Mouse (Mus musculus) liver, embryonic 11.5 days (tissue): ENCODE measurements around the gene Dusp7. TPM values are rescaled to one million over a fixed set of nuclear protein-coding genes. Genes with fewer than 3 reads are reported as not detected.
A peak's percentile ranks its signal among the peaks of the same experiment; 100 is the strongest.

Source experiments
- ATAC-seq: fragments of 200-750 bp; cut with Nextera tagmentation; replicated peaks from 2 replicates; pipeline ENCODE4 v1.8.0; 2017; ENCODE audit warnings: moderate number of reproducible peaks, mild to moderate bottlenecking, moderate TSS enrichment, moderate library complexity; ENCODE audit not compliant: low FRiP score
- DNase-seq: peaks from one replicate; pipeline ENCODE4 v3.0.0-alpha.2; 2017; ENCODE audit warnings: low spot score
- H3K27ac ChIP-seq: fragments of 300-500 bp; sonication (generic); 2 replicates; pipeline ENCODE4 v1.5.1; 2014; ENCODE audit warnings: mild to moderate bottlenecking, low read depth, low read length, control low read depth
- H3K27me3 ChIP-seq: fragments of 300-500 bp; sonication (generic); replicated peaks from 2 replicates; pipeline ENCODE4 v1.6.1; 2014; ENCODE audit warnings: low read length, mixed read lengths; ENCODE audit not compliant: control insufficient read depth, insufficient read depth
- H3K36me3 ChIP-seq: fragments of 300-500 bp; sonication (generic); 2 replicates; pipeline ENCODE4 v1.6.1; 2014; ENCODE audit warnings: mild to moderate bottlenecking, low read length, moderate library complexity, mixed read lengths; ENCODE audit not compliant: control insufficient read depth, insufficient read depth
- H3K4me1 ChIP-seq: fragments of 300-500 bp; sonication (generic); replicated peaks from 2 replicates; pipeline ENCODE4 v1.6.1; 2014; ENCODE audit warnings: low read length, mixed read lengths; ENCODE audit not compliant: control insufficient read depth, insufficient read depth
- H3K4me2 ChIP-seq: fragments of 300-500 bp; sonication (generic); 2 replicates; pipeline ENCODE4 v1.6.1; 2014; ENCODE audit warnings: mild to moderate bottlenecking, control low read depth, moderate library complexity
- H3K4me3 ChIP-seq: fragments of 300-500 bp; sonication (generic); 2 replicates; pipeline ENCODE4 v1.5.1; 2014; ENCODE audit warnings: low read depth, low read length, control low read depth
- H3K9ac ChIP-seq: fragments of 300-500 bp; sonication (generic); 2 replicates; pipeline ENCODE4 v1.6.1; 2014; ENCODE audit warnings: low read depth, low read length, control low read depth
- H3K9me3 ChIP-seq: fragments of 300-500 bp; sonication (generic); 2 replicates; pipeline ENCODE4 v1.6.1; 2016; ENCODE audit warnings: low read length, inconsistent platforms, mixed read lengths; ENCODE audit not compliant: control insufficient read depth
- WGBS: fragments of 180-500 bp; shearing (Covaris S2); extraction: QIAGEN DNeasy Blood & Tissue Kit; methylation state at CpG from one replicate; pipeline ENCODE4 v1.1.7; 2014; 5-methylcytosine and 5-hydroxymethylcytosine counted together
- polyA plus RNA-seq: library from polyadenylated mRNA; unstranded; fragments of >200 nt; fragmentation: Nextera tagmentation; extraction: Ambion mirVana; gene quantifications from 2 replicates; pipeline ENCODE4 v1.2.1, GENCODE M21; 2014

Gene Dusp7
- polyA plus RNA-seq, 1 experiment from 2014 or later, result 18.1 TPM

DNA sequence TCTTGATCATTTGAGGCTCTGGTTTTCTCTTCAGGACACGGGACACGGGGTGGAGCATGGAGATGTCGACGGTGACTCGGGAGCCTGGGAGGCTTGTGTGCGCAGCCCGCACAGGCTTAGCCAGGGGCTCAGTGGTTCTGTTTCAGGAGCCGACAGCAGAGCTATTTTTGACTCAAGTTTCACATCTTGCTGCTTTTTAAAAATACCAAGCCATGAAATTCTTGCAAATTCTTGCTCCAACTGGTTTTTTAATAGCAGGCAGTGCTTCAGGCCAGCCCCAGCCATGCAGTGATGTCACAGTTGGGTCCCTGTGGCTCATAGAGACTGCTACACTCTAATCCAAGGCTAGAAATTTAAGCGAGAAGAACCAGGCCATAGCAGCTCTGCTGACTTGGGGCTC, 30.8 kb upstream of the Dusp7 start:
- Histone ChIP-seq H3K9me3 (no peaks in the 10 kb centered on the region), H3K9ac (no peak overlapping the region), H3K27me3 (no peaks in the 10 kb centered on the region), H3K4me1 (peaks cover 13% of the 10 kb centered on the region), H3K4me3 (no peak overlapping the region), H3K27ac (no peak overlapping the region), H3K36me3 (no peaks in the 10 kb centered on the region), H3K4me2 (no peak overlapping the region)
- 89% methylated on average over 9 of the region's 9 CpGs for WGBS
- DNase-seq (no peak), ATAC-seq (no peak)

DNA sequence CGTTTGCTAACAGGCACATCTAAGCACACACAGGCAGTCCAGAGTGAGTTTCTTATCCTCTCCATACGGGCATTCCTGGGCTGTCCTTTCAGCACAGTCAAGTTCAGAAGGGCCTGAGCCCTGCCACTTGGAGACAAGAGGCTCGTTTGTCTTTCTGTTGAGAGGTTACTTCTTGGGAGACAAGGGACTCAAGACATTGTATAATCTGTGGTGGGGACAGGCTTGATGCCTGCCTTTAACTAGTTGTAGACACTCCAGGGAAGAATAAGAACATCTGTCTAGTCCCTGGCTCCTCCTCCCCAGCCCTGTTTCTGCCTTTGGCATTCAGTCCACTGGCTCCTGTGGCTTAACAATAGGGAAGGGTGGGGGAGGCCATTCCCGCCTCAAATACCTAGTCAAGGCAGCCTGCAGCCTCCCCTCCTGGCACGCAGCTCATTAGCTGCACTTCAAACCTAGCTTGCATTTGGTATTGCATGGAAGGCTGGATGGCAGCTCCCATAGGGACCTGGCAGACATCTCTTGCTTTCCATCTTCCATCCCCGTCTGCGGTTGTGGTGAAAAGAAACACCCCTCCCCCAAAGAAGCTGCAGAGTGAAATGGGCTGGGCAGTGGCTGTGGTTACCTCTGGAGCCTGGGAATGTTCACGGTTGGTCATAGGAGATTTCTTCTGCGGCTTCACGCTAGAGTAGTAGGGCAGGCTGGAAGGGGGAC, 29.8 kb upstream of the Dusp7 start:
- 28% methylated on average over 10 of the region's 10 CpGs for WGBS
- H3K4me1 ChIP-seq, result peaks cover 13% of the 10 kb centered on the region
- H3K9me3 ChIP-seq, result no peaks in the 10 kb centered on the region
- H3K36me3 ChIP-seq, result no peaks in the 10 kb centered on the region
- DNase-seq, result no peak
- H3K9ac ChIP-seq, result no peak overlapping the region
- ATAC-seq, result no peak
- no peaks in the 10 kb centered on the region for H3K27me3 ChIP-seq
- H3K4me3 ChIP-seq, result no peak overlapping the region
- no peak overlapping the region for H3K4me2 ChIP-seq
- 0 out of 2 replicates have a peak overlapping the region, but pooled peaks have one; percentile 22 for H3K27ac ChIP-seq

DNA sequence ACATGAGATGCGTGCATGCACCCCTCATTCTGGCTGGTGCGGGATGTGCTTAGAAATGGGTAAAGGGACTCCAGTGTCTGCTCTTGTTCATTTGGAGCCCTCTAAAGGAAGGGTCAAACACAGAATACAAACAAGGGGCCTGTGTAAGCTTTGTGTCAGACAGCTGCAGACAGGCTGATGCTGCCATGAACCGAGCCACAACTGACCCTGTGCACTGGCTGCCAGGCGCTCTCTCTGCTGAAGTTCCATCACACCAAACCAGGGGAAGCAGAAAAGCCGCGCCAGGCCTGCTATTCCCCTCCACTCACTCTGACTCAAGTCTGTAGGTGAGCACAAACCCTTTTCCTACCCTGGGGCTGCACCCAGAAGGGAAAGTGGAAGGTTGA, 29.3 kb upstream of the Dusp7 start:
- Histone ChIP-seq H3K9me3 (no peaks in the 10 kb centered on the region), H3K27me3 (no peaks in the 10 kb centered on the region), H3K4me1 (peaks cover 13% of the 10 kb centered on the region), H3K4me2 (no peak overlapping the region), H3K9ac (no peak overlapping the region), H3K36me3 (no peaks in the 10 kb centered on the region), H3K27ac (peak overlapping the region; percentile 22; the same call in 1 of the 2 replicates), H3K4me3 (no peak overlapping the region)
- no peak for ATAC-seq
- no peak for DNase-seq
- whole genome bisulfite sequencing, result 70% methylated on average over 6 of the region's 6 CpGs

DNA sequence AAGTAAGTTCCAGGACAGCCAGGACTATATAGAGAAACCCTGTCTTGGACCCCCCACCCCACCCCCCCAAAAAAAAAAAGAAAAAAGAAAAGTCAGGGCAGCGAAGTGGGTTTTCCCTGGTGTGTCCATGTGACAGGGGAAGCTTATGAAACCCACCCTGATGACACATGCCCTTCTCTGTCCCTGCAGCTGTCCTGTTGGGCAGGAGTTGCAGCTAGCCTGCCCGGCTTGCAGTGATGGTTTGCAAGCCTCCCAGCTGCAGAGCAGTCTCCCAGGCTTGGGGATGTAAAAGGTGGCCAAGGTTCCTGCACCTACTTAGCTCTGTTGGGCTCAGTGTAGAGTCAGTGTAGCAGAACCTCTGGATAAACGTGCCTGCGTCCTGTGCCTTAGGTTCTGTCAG, 28.7 kb upstream of the Dusp7 start:
- Histone ChIP-seq H3K4me2 (no peak overlapping the region), H3K4me1 (peaks cover 13% of the 10 kb centered on the region), H3K9me3 (no peaks in the 10 kb centered on the region), H3K9ac (no peak overlapping the region), H3K36me3 (no peaks in the 10 kb centered on the region), H3K27ac (no peak overlapping the region), H3K4me3 (no peak overlapping the region), H3K27me3 (no peaks in the 10 kb centered on the region)
- ATAC-seq, result no peak
- DNase-seq, result no peak
- 81% methylated on average over 4 of the region's 4 CpGs for WGBS

DNA sequence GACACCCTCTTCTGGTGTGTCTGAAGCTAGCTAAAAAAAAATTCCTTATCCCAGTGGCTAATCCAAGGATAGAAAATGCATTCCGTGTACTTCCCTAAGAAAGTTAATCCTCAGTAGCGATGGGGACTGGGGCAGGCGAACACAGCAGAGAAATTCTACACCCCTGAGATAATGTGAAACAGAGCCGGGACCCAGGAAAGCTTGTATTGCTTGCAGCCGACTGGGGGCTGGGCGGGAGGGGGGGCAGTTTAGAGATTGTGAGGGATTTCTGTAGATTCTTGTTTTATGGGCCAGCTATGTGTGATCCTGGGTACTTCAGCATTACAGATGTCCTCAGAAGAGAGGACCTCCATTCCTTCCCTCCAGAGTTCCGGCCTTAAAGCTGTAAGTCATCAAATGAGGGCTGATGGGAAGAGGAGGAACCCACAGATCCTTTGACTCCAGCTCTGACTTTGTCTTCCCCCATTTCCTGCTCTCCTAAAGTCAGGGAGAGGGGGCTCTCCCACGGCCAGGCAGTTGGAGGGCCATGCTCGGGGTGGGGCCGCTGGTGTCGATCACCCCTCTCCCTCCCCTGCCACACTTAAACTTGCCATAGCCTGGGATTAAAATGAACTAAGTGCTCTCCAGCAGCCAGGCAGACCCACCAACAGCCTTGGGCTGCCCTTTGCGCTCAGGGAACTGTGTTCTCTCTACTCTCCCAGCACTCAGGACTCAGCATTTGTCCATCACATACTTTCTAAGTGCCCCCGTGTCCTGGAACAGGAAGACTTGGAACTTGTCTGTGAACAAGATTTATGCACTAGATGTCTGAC, 27.7 kb upstream of the Dusp7 start:
- WGBS, result 55% methylated on average over 13 of the region's 13 CpGs
- Histone ChIP-seq H3K4me1 (peaks cover 17% of the 10 kb centered on the region), H3K36me3 (no peaks in the 10 kb centered on the region), H3K27me3 (no peaks in the 10 kb centered on the region), H3K4me2 (no peak overlapping the region), H3K9me3 (no peaks in the 10 kb centered on the region), H3K9ac (no peak overlapping the region), H3K27ac (peak overlapping the region; percentile 45; the same call in 1 of the 2 replicates), H3K4me3 (no peak overlapping the region)
- ATAC-seq (no peak), DNase-seq (no peak)

DNA sequence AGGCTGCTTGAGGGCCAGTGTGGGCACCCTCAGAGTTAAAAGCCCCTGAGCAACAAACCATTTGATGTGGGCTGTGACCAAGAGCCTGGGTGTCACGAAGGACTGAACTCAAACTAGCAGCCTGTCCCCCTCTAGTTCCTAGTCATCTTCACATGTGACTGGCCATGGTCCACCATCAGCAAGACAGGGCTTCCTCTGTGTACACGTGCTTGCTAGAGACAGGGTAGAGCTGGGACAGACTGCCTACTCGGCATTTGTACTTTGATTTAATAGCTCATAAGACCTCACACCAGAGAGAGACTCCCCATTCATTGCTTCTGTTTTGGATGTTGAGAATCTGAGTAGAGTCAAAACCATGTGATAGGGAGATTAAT, 27.1 kb upstream of the Dusp7 start:
- H3K4me3 ChIP-seq, result no peak overlapping the region
- no peak overlapping the region for H3K4me2 ChIP-seq
- no peaks in the 10 kb centered on the region for H3K27me3 ChIP-seq
- H3K36me3 ChIP-seq, result no peaks in the 10 kb centered on the region
- ATAC-seq (no peak), DNase-seq (no peak)
- H3K27ac ChIP-seq, result no peak overlapping the region; the same call in 1 of the 2 replicates
- peaks cover 17% of the 10 kb centered on the region for H3K4me1 ChIP-seq
- no peak overlapping the region for H3K9ac ChIP-seq
- WGBS, result 52% methylated on average over 3 of the region's 3 CpGs
- H3K9me3 ChIP-seq, result no peaks in the 10 kb centered on the region

DNA sequence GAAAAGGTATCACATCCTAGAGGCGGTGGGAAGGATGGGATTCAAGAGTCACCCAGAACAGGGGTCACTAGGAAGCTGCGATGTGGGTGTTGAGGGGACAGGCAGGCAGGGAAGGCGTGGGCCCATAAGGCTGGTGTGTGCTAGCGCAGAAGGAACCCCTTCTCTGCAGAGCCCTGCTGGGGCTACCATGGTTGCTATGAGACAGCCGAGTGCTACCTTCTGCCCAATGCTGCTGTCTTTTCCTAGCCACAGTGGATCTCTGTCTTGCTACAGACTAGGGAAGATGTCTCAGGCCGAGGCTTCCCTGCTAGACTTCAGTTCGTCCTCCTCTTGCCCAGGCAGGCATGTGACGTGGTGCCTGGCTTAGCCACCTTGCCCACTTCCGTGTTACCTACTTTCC, 25.9 kb upstream of the Dusp7 start:
- 86% methylated on average over 9 of the region's 9 CpGs for WGBS
- H3K27ac ChIP-seq, result no peak overlapping the region
- H3K4me1 ChIP-seq, result peaks cover 17% of the 10 kb centered on the region
- no peak overlapping the region for H3K4me2 ChIP-seq
- H3K27me3 ChIP-seq, result no peaks in the 10 kb centered on the region
- H3K36me3 ChIP-seq, result no peaks in the 10 kb centered on the region
- H3K9ac ChIP-seq, result no peak overlapping the region
- H3K9me3 ChIP-seq, result no peaks in the 10 kb centered on the region
- no peak for ATAC-seq
- no peak for DNase-seq
- H3K4me3 ChIP-seq, result no peak overlapping the region

DNA sequence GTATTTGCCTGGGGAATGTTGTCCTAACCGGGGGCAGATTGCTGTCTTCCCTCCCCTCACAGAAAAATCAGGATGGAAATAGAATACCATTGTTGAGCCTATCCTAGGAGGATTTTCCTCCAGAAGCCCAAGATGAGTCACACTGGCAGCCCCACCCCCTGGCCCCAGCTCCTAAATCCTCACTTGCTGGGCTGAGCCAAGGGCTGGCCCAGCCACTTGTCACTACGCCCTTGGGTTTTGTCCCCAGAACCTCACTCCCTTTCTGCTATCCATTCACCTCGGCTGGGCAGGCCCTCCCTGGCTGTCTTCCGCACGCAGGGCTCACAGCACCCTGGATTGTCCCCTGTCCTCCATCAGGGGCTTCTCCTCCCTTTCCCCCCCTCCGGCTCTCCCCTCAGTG, 23.3 kb upstream of the Dusp7 start:
- Histone ChIP-seq H3K9me3 (no peaks in the 10 kb centered on the region), H3K36me3 (no peaks in the 10 kb centered on the region), H3K9ac (no peak overlapping the region; the same call in 1 of the 2 replicates), H3K4me3 (no peak overlapping the region), H3K4me1 (peaks cover 7% of the 10 kb centered on the region; the same call in 1 of the 2 replicates), H3K27ac (no peak overlapping the region), H3K4me2 (no peak overlapping the region), H3K27me3 (no peaks in the 10 kb centered on the region)
- DNase-seq (no peak), ATAC-seq (no peak)
- 55% methylated on average over 6 of the region's 6 CpGs for WGBS
